Mouse (Mus musculus): ENCODE data around the gene Birc2.

- TF ChIP-seq CTCF (IDR thresholded peaks at IDR 0.05; ENCODE audit: low read depth, low read length) (no peak), GATA1 (IDR thresholded peaks at IDR 0.05; ENCODE audit: borderline replicate concordance, low read length) (no peak), POLR2AphosphoS5 (IDR thresholded peaks at IDR 0.05; ENCODE audit: insufficient replicate concordance, low read depth, low read length) (no peak)
These were observed 11.3 kb upstream of the Birc2 start for GRCm38 (mm10) chr9:7848191-7848590.

Data from G1E (cell line).